Mouse (Mus musculus) ES-E14 (cell line): ENCODE results near the gene Slfn4.

Source experiments
- MAFK ChIP-seq: IDR thresholded peaks from 2 replicates; pipeline ENCODE4 v1.6.1; 2014; ENCODE audit warnings: mild to moderate bottlenecking, low read depth, low read length, inconsistent platforms; ENCODE audit not compliant: insufficient read depth
- ZC3H11A ChIP-seq: IDR thresholded peaks from 2 replicates; pipeline ENCODE4 v1.6.1; 2012; ENCODE audit warnings: low read depth, mild to moderate bottlenecking, inconsistent platforms, low read length, borderline replicate concordance
- ZNF384 ChIP-seq: IDR thresholded peaks from 2 replicates; pipeline ENCODE4 v1.6.1; 2012; ENCODE audit warnings: low read depth, low read length, inconsistent platforms

- TF ChIP-seq MAFK: no peak
- TF ChIP-seq ZNF384: no peak
- TF ChIP-seq ZC3H11A: no peak
Measured at GRCm38 (mm10) chr11:83174948-83175539, at the start of gene Slfn4.
